Mouse (Mus musculus): ENCODE measurements around the gene Tsr2. TPM values are rescaled to one million over a fixed set of nuclear protein-coding genes. Genes with fewer than 3 reads are reported as not detected.

Tsr2 gene
- polyA plus RNA-seq, 1 experiment from 2014 or later: 43.1 TPM

- Histone ChIP-seq H3K27me3 (ENCODE audit: control insufficient read depth, insufficient read depth, low read length) (no peaks in the 10 kb centered on the region), H3K36me3 (ENCODE audit: control insufficient read depth, insufficient read depth, low read length) (no peaks in the 10 kb centered on the region), H3K9ac (ENCODE audit: low read depth, low read length) (no peak overlapping the region), H3K4me2 (replicated peaks; ENCODE audit: low read depth, low read length) (no peak overlapping the region), H3K27ac (ENCODE audit: low read depth, low read length) (no peak overlapping the region), H3K4me3 (ENCODE audit: low read depth, low read length) (no peak overlapping the region), H3K9me3 (ENCODE audit: control insufficient read depth, low read length) (no peaks in the 10 kb centered on the region), H3K4me1 (replicated peaks; ENCODE audit: control insufficient read depth, insufficient read depth, low read length) (no peaks in the 10 kb centered on the region)
- WGBS: 68% methylated on average over 7 of the region's 7 CpGs
- ATAC-seq (ENCODE audit: low FRiP score): no peak
- no peak for DNase-seq (ENCODE audit: low spot score)
Observed at GRCm38 (mm10) chrX:151050337-151050736, 46.0 kb downstream of the Tsr2 start.

GRCm38 (mm10) chrX:151049661-151050215 lies 46.6 kb downstream of the Tsr2 start:
- Histone ChIP-seq H3K36me3 (ENCODE audit: control insufficient read depth, insufficient read depth, low read length) (no peaks in the 10 kb centered on the region), H3K27ac (ENCODE audit: low read depth, low read length) (no peak overlapping the region), H3K4me2 (replicated peaks; ENCODE audit: low read depth, low read length) (no peak overlapping the region), H3K4me3 (ENCODE audit: low read depth, low read length) (no peak overlapping the region), H3K27me3 (ENCODE audit: control insufficient read depth, insufficient read depth, low read length) (no peaks in the 10 kb centered on the region), H3K4me1 (replicated peaks; ENCODE audit: control insufficient read depth, insufficient read depth, low read length) (no peaks in the 10 kb centered on the region), H3K9ac (ENCODE audit: low read depth, low read length) (no peak overlapping the region), H3K9me3 (ENCODE audit: control insufficient read depth, low read length) (no peaks in the 10 kb centered on the region)
- DNase-seq (ENCODE audit: low spot score): no peak
- WGBS: 59% methylated on average over 8 of the region's 8 CpGs
- ATAC-seq (ENCODE audit: low FRiP score): no peak

GRCm38 (mm10) chrX:151047431-151048058 lies 48.8 kb downstream of the Tsr2 start:
- Histone ChIP-seq H3K4me1 (replicated peaks; ENCODE audit: control insufficient read depth, insufficient read depth, low read length) (no peaks in the 10 kb centered on the region), H3K4me3 (ENCODE audit: low read depth, low read length) (peak overlapping the region; percentile 65), H3K9me3 (ENCODE audit: control insufficient read depth, low read length) (no peaks in the 10 kb centered on the region), H3K4me2 (replicated peaks; ENCODE audit: low read depth, low read length) (peak overlapping the region; percentile 61), H3K36me3 (ENCODE audit: control insufficient read depth, insufficient read depth, low read length) (no peaks in the 10 kb centered on the region), H3K27ac (ENCODE audit: low read depth, low read length) (peak overlapping the region; percentile 88), H3K9ac (ENCODE audit: low read depth, low read length) (peak overlapping the region; percentile 77), H3K27me3 (ENCODE audit: control insufficient read depth, insufficient read depth, low read length) (no peaks in the 10 kb centered on the region)
- 23% methylated on average over 29 of the region's 56 CpGs for WGBS
- ATAC-seq (ENCODE audit: low FRiP score) (peak; percentile 75; the same call in 1 of the 2 replicates), DNase-seq (ENCODE audit: low spot score) (no peak)

- peak; percentile 94 for ATAC-seq (ENCODE audit: low FRiP score)
- H3K27ac ChIP-seq (ENCODE audit: low read depth, low read length): peak overlapping the region; percentile 88
- no peaks in the 10 kb centered on the region for H3K36me3 ChIP-seq (ENCODE audit: control insufficient read depth, insufficient read depth, low read length)
- peak overlapping the region; percentile 65 for H3K4me3 ChIP-seq (ENCODE audit: low read depth, low read length)
- 33% methylated on average over 42 of the region's 62 CpGs for WGBS
- no peaks in the 10 kb centered on the region for H3K4me1 ChIP-seq (replicated peaks; ENCODE audit: control insufficient read depth, insufficient read depth, low read length)
- no peaks in the 10 kb centered on the region for H3K27me3 ChIP-seq (ENCODE audit: control insufficient read depth, insufficient read depth, low read length)
- H3K9me3 ChIP-seq (ENCODE audit: control insufficient read depth, low read length): no peaks in the 10 kb centered on the region
- H3K9ac ChIP-seq (ENCODE audit: low read depth, low read length): peak overlapping the region; percentile 77
- H3K4me2 ChIP-seq (replicated peaks; ENCODE audit: low read depth, low read length): peak overlapping the region; percentile 61
- DNase-seq (ENCODE audit: low spot score): peak; percentile 89
Observed at GRCm38 (mm10) chrX:151046777-151047430, 49.4 kb downstream of the Tsr2 start.

GRCm38 (mm10) chrX:151046321-151046720 lies 50.0 kb downstream of the Tsr2 start:
- Histone ChIP-seq H3K27me3 (ENCODE audit: control insufficient read depth, insufficient read depth, low read length) (no peaks in the 10 kb centered on the region), H3K4me3 (ENCODE audit: low read depth, low read length) (peak overlapping the region; percentile 65), H3K4me1 (replicated peaks; ENCODE audit: control insufficient read depth, insufficient read depth, low read length) (no peaks in the 10 kb centered on the region), H3K36me3 (ENCODE audit: control insufficient read depth, insufficient read depth, low read length) (no peaks in the 10 kb centered on the region), H3K4me2 (replicated peaks; ENCODE audit: low read depth, low read length) (peak overlapping the region; percentile 61), H3K9me3 (ENCODE audit: control insufficient read depth, low read length) (no peaks in the 10 kb centered on the region), H3K27ac (ENCODE audit: low read depth, low read length) (no peak overlapping the region; the same call in 1 of the 2 replicates), H3K9ac (ENCODE audit: low read depth, low read length) (peak overlapping the region; percentile 77; the same call in 1 of the 2 replicates)
- no peak for ATAC-seq (ENCODE audit: low FRiP score)
- WGBS: 46% methylated on average over 11 of the region's 11 CpGs
- no peak for DNase-seq (ENCODE audit: low spot score)

- 88% methylated on average over 8 of the region's 8 CpGs for WGBS
- peak within 1 kb of the TSS; percentile 77 for H3K9ac ChIP-seq (ENCODE audit: low read depth, low read length)
- peak within 1 kb of the TSS; percentile 88 for H3K27ac ChIP-seq (ENCODE audit: low read depth, low read length)
- peak within 1 kb of the TSS; percentile 65 for H3K4me3 ChIP-seq (ENCODE audit: low read depth, low read length)
- H3K4me1 ChIP-seq (replicated peaks; ENCODE audit: control insufficient read depth, insufficient read depth, low read length): no peaks in the 10 kb centered on the region
- H3K9me3 ChIP-seq (ENCODE audit: control insufficient read depth, low read length): no peaks in the 10 kb centered on the region
- H3K4me2 ChIP-seq (replicated peaks; ENCODE audit: low read depth, low read length): peak within 1 kb of the TSS; percentile 61
- no peak for ATAC-seq (ENCODE audit: low FRiP score)
- DNase-seq (ENCODE audit: low spot score): no peak
- no peaks in the 10 kb centered on the region for H3K27me3 ChIP-seq (ENCODE audit: control insufficient read depth, insufficient read depth, low read length)
- H3K36me3 ChIP-seq (ENCODE audit: control insufficient read depth, insufficient read depth, low read length): no peaks in the 10 kb centered on the region
Observed at GRCm38 (mm10) chrX:151045850-151046249, 50.5 kb downstream of the Tsr2 start, which contains the start of gene Fgd1. Gene Fgd1 (plus strand): TSS chrX:151046150.

GRCm38 (mm10) chrX:151041223-151041622 lies 55.1 kb downstream of the Tsr2 start:
- DNase-seq (ENCODE audit: low spot score): no peak
- Histone ChIP-seq H3K9ac (ENCODE audit: low read depth, low read length) (no peak overlapping the region), H3K4me1 (replicated peaks; ENCODE audit: control insufficient read depth, insufficient read depth, low read length) (no peaks in the 10 kb centered on the region), H3K4me2 (replicated peaks; ENCODE audit: low read depth, low read length) (no peak overlapping the region), H3K27me3 (ENCODE audit: control insufficient read depth, insufficient read depth, low read length) (no peaks in the 10 kb centered on the region), H3K4me3 (ENCODE audit: low read depth, low read length) (no peak overlapping the region), H3K36me3 (ENCODE audit: control insufficient read depth, insufficient read depth, low read length) (no peaks in the 10 kb centered on the region), H3K9me3 (ENCODE audit: control insufficient read depth, low read length) (no peaks in the 10 kb centered on the region), H3K27ac (ENCODE audit: low read depth, low read length) (no peak overlapping the region)
- 40% methylated on average over 5 of the region's 5 CpGs for WGBS
- no peak for ATAC-seq (ENCODE audit: low FRiP score)

Data from hindbrain, embryonic 11.5 days (tissue).